Mouse (Mus musculus) G1E (cell line): Measurements from ENCODE around the gene Jazf1.

Source experiments
- CTCF ChIP-seq: IDR thresholded peaks from 2 replicates; pipeline ENCODE4 v1.5.1; 2012; ENCODE audit warnings: low read depth, low read length, inconsistent platforms, mixed read lengths
- GATA1 ChIP-seq: IDR thresholded peaks from 2 replicates; pipeline ENCODE4 v1.6.1; 2012; ENCODE audit warnings: borderline replicate concordance, low read length, inconsistent platforms, mixed read lengths
- GATA2 ChIP-seq: IDR thresholded peaks from 2 replicates; pipeline ENCODE4 v1.6.1; 2012; ENCODE audit warnings: low read depth, low read length, inconsistent platforms, borderline replicate concordance

GRCm38 (mm10) chr6:52836201-52836950 is 232.1 kb downstream of the Jazf1 start:
- TF ChIP-seq CTCF (no peak), GATA2 (no peak), GATA1 (no peak)
